Mouse (Mus musculus) heart, embryonic 10.5 days (tissue): ENCODE data around the gene Gm4779. TPM values are rescaled to one million over a fixed set of nuclear protein-coding genes. Genes with fewer than 3 reads are reported as not detected.
"Not testable (repeated sequence)": the region's sequence is repeated elsewhere in the genome, so short reads cannot be mapped to it uniquely, and the experiment has no call there.

Experiments
- DNase-seq: peaks from one replicate; pipeline ENCODE4 v3.0.0-alpha.2; 2017; ENCODE audit warnings: low spot score
- H3K27ac ChIP-seq: fragments of 300-500 bp; sonication (generic); 2 replicates; pipeline ENCODE4 v1.5.1; 2016; ENCODE audit warnings: mild to moderate bottlenecking
- H3K27me3 ChIP-seq: fragments of 300-500 bp; sonication (generic); 2 replicates; pipeline ENCODE4 v1.6.1; 2016; ENCODE audit warnings: mild to moderate bottlenecking; ENCODE audit not compliant: poor library complexity, insufficient read depth, severe bottlenecking
- H3K36me3 ChIP-seq: fragments of 300-500 bp; sonication (generic); 2 replicates; pipeline ENCODE4 v1.6.1; 2016; ENCODE audit warnings: mild to moderate bottlenecking, moderate library complexity
- H3K4me1 ChIP-seq: fragments of 300-500 bp; sonication (generic); 2 replicates; pipeline ENCODE4 v1.6.1; 2016; ENCODE audit warnings: mild to moderate bottlenecking
- H3K4me3 ChIP-seq: fragments of 300-500 bp; sonication (generic); 2 replicates; pipeline ENCODE4 v1.5.1; 2016; ENCODE audit warnings: mild to moderate bottlenecking, moderate library complexity
- H3K9me3 ChIP-seq: fragments of 300-500 bp; sonication (generic); 2 replicates; pipeline ENCODE4 v1.6.1; 2016; ENCODE audit warnings: mild to moderate bottlenecking, moderate library complexity
- WGBS: fragments of 180-500 bp; shearing (Covaris S2); methylation state at CpG from one replicate; pipeline ENCODE4 v1.1.7; 2016; 5-methylcytosine and 5-hydroxymethylcytosine counted together
- polyA plus RNA-seq: library from polyadenylated mRNA; unstranded; fragments of >200 nt; fragmentation: Nextera tagmentation; extraction: Ambion mirVana; gene quantifications from 2 replicates; pipeline ENCODE4 v1.2.1, GENCODE M21; 2016

Gm4779 gene
- polyA plus RNA-seq = 0.19 and 0.33 TPM in 2 replicates

DNA sequence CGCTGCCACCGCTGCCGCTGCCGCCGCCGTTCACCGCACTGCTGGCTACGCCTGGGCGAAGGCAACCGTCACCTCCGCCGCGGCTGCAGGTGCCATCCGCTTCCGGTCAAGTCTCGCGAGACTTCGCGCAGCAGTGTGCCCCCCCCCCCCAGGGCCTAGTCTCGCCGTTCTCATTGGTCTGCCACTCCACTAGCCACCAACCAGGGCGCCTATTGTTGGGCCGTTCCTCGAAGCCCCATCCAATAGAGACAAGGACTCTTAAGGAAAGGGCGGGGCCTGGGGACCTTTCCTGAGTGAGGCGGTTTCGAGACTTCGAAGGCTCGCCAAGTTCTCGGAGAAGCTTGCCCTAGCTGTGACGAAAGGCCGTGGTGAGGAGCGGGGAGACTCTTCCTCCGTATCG is at the start of gene Gm4779, which contains the start of gene 8030474K03Rik:
TSS of gene Gm4779 (minus strand) at position 82 of the 400 bp plus-strand sequence.
TSS of gene 8030474K03Rik (plus strand) at position 315 of the 400 bp plus-strand sequence.
- Histone ChIP-seq H3K9me3 (no peaks in the 10 kb centered on the region; the same call in 1 of the 2 replicates), H3K4me1 (no peaks in the 10 kb centered on the region), H3K27ac (no peak within 1 kb of the TSS), H3K27me3 (peaks cover 33% of the 10 kb centered on the region), H3K4me3 (no peak within 1 kb of the TSS), H3K36me3 (no peaks in the 10 kb centered on the region)
- no peak for DNase-seq
- 85% methylated on average over 35 of the region's 35 CpGs for WGBS

DNA sequence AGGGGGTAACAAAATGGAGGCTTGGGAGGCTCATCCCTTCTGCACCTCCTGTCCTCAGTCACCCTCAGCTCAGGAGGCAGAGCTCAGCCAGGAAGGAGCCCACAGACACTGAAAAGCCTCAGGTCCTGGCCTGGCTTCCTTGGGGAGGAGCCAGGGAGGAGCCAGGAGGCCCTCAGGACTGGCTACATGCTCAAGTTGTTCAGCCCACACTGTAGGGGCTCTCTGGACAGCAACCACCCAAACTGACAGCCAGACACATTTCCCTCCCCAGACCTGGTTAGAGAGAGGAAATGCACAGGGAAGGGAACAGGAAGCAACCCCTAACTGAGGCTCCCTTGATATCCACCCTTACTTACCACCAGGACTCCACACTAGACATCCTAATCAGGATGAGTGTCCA is 25.8 kb upstream of the Gm4779 start:
- peaks cover 28% of the 10 kb centered on the region; the same call in 1 of the 2 replicates for H3K27me3 ChIP-seq
- H3K4me3 ChIP-seq, H3K27ac ChIP-seq, H3K36me3 ChIP-seq, H3K9me3 ChIP-seq, H3K4me1 ChIP-seq, DNase-seq: not testable (repeated sequence)

DNA sequence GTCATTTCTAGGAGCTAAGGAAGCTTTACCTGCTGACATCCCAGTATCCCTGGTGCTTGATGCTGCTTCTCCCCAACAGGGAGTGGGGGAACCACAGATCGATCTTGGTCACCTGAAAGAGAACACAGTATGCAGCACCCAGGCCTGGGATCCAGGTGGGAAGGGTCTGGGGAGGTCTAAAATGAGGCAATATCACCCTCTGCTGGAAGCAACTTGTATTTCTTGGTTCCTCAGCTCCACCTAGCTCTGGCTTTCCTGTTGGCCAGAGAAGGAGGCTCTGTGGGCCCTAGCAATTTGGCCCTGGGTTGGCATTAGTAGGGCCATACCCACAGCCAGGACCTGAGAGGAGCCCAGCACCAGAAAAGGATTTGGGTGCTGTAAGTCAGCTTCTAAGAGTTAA is 24.9 kb upstream of the Gm4779 start:
- no peaks in the 10 kb centered on the region for H3K4me1 ChIP-seq
- DNase-seq = no peak
- WGBS = 44% methylated on average over 1 of the region's 1 CpGs
- H3K27me3 ChIP-seq = peaks cover 28% of the 10 kb centered on the region; the same call in 1 of the 2 replicates
- no peak overlapping the region for H3K4me3 ChIP-seq
- H3K9me3 ChIP-seq = no peaks in the 10 kb centered on the region
- no peaks in the 10 kb centered on the region for H3K36me3 ChIP-seq
- no peak overlapping the region for H3K27ac ChIP-seq

DNA sequence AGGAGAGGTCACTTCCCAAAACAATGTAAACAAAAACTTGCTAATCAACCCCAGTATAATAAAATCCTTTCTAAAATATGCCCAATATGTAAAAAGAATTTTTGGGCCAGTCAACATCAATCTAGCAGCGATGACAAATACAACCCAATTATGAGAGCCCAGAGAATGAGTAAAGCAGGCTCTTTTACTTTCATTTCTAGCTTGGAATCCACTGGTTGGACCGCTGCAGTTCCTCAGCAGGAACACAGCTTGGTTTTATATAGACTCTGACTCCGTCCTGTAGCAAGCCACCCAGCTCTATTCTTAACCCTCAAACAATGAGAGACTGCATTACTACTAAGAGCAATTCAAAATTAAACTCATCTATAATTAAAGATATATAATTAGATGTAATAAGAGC is 17.5 kb upstream of the Gm4779 start:
- no peaks in the 10 kb centered on the region for H3K9me3 ChIP-seq
- H3K27ac ChIP-seq = no peak overlapping the region
- 50% methylated on average over 3 of the region's 3 CpGs for WGBS
- no peak for DNase-seq
- H3K4me3 ChIP-seq = no peak overlapping the region
- peaks cover 7% of the 10 kb centered on the region; the same call in 1 of the 2 replicates for H3K27me3 ChIP-seq
- no peaks in the 10 kb centered on the region for H3K4me1 ChIP-seq
- no peaks in the 10 kb centered on the region for H3K36me3 ChIP-seq

DNA sequence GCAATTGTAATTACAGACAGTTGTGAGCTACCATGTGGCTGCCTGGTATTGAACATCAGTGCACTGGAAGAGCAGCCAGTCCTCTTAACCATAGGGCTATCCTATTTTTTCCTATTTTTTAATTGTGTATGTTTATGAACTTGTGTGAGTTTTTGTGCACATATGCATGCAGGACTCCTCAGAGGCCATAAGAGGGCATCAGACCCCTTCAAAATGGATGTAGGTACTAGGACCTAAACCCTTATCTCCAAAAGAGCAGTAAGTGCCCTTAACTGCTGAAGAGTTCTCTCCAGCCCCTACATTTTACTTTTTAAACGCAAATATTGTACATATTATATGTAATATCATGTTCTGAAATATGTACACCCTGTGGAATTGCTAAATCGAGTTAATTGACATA is 11.3 kb upstream of the Gm4779 start:
- Histone ChIP-seq H3K4me3 (no peak overlapping the region), H3K36me3 (no peaks in the 10 kb centered on the region), H3K9me3 (no peaks in the 10 kb centered on the region), H3K4me1 (no peaks in the 10 kb centered on the region), H3K27me3 (peaks cover 10% of the 10 kb centered on the region; the same call in 1 of the 2 replicates), H3K27ac (no peak overlapping the region)
- 34% methylated on average over 2 of the region's 2 CpGs for WGBS
- DNase-seq = no peak

DNA sequence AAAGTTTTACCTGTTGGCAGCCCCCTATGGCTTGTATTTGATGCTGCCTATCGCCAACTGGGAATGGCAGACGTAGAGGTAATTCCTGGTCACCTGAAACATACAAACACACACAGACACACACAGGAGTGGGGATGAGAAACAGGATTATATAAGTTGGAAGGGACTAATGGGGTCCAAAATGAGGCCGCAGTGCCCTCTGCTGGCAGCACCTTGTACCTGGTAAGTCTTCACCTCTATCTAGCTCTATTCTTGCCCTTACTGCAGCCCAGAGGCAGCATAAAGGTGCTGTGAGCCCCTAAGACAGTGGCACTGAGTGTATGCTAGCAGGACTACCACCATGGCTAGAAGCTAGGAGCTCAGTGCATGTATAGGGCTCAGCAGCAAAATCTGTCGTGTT is 2.7 kb downstream of the Gm4779 start:
- no peak for DNase-seq
- no peaks in the 10 kb centered on the region; the same call in 1 of the 2 replicates for H3K9me3 ChIP-seq
- no peaks in the 10 kb centered on the region for H3K4me1 ChIP-seq
- no peaks in the 10 kb centered on the region for H3K36me3 ChIP-seq
- H3K4me3 ChIP-seq = no peak overlapping the region
- WGBS = 40% methylated on average over 4 of the region's 4 CpGs
- H3K27me3 ChIP-seq = peaks cover 38% of the 10 kb centered on the region
- H3K27ac ChIP-seq = no peak overlapping the region

DNA sequence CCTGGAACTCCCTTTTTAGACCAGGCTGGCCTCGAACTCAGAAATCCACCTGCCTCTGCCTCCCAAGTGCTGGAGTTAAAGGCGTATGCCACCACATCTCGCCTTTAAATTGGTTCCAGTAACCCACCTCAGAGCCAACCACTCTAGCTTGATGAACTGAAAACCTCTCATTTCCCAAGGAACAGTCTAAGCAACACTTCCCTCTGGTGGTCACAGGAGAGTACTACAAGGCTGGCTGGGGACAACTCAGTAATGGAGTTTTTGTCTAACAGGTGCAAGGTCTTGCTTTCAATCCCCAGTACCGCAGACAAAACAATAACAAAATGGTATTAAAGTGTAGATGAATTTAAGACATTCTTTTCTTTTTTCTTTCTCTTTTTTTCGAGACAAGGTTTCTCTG is 22.2 kb downstream of the Gm4779 start:
- H3K36me3 ChIP-seq = no peaks in the 10 kb centered on the region
- no peak for DNase-seq
- no peaks in the 10 kb centered on the region for H3K9me3 ChIP-seq
- 45% methylated on average over 5 of the region's 5 CpGs for WGBS
- no peak overlapping the region for H3K27ac ChIP-seq
- H3K4me3 ChIP-seq = no peak overlapping the region
- H3K27me3 ChIP-seq = peaks cover 35% of the 10 kb centered on the region
- H3K4me1 ChIP-seq = no peaks in the 10 kb centered on the region

DNA sequence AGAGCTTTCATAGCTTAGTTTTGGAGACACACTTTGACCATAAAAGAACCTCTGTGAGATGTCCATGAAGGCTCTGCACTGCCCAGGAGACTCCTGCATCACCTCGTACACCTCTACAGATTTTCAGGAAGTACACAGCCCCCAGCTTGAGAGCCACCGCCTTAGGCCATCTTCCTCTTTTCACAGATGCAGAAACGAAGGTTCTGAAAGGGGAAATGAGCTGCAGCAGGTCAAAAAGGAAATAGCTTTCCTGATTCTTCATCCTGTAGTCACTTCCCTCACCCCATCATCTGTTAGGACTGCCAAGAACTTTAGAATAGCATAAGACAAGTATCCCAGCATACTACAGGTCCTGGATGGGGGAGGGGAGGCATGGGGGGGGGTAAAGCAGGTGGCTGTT is 23.9 kb downstream of the Gm4779 start:
- 46% methylated on average over 3 of the region's 3 CpGs for WGBS
- DNase-seq = no peak
- Histone ChIP-seq H3K27ac (no peak overlapping the region), H3K27me3 (peaks cover 40% of the 10 kb centered on the region), H3K9me3 (no peaks in the 10 kb centered on the region), H3K36me3 (no peaks in the 10 kb centered on the region), H3K4me3 (no peak overlapping the region), H3K4me1 (no peaks in the 10 kb centered on the region)

DNA sequence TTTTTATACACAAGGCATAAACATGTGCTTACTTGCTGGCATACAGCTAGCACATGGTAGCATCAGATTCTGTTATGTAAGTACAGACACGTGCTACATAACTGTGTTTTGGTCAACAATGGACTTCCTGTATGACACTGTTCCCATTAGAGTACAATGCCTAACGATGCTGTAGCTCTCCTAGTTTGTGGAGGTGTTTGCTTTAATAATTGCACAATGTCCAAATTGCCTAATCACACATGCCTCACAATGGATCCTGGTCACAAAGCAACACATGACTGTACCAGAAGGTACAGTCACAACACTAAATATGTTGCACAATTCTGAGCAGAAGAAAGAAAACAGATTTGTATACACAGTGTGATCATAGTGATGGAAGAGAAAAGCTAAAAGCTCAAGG is 24.7 kb downstream of the Gm4779 start:
- H3K36me3 ChIP-seq = no peaks in the 10 kb centered on the region
- DNase-seq = no peak
- H3K4me3 ChIP-seq = no peak overlapping the region
- WGBS = 61% methylated on average over 2 of the region's 2 CpGs
- H3K27me3 ChIP-seq = peaks cover 36% of the 10 kb centered on the region
- H3K27ac ChIP-seq = no peak overlapping the region
- no peaks in the 10 kb centered on the region for H3K4me1 ChIP-seq
- H3K9me3 ChIP-seq = no peaks in the 10 kb centered on the region

DNA sequence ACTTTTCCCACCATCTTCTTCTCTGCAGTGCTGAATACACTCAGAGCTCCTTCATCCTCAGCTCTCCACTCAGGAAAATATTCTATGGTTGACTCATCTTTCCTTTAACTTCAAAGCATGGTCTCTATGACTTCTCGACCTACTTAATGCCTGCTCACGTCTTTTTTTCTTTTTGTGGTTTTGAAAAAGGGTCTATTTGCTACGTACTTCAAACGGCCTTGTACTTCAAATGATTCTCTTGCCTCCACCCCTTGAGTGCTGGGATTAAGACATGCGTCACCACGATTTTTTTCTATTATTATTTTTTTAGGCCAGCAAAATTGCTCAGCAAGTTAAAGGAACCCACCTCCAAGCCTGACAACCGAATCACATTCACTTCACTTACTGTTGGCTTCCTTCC is 26.9 kb downstream of the Gm4779 start:
- Histone ChIP-seq H3K4me3 (no peak overlapping the region), H3K9me3 (no peaks in the 10 kb centered on the region), H3K36me3 (no peaks in the 10 kb centered on the region), H3K27me3 (peaks cover 31% of the 10 kb centered on the region), H3K4me1 (no peaks in the 10 kb centered on the region), H3K27ac (no peak overlapping the region)
- 65% methylated on average over 7 of the region's 7 CpGs for WGBS
- no peak for DNase-seq

DNA sequence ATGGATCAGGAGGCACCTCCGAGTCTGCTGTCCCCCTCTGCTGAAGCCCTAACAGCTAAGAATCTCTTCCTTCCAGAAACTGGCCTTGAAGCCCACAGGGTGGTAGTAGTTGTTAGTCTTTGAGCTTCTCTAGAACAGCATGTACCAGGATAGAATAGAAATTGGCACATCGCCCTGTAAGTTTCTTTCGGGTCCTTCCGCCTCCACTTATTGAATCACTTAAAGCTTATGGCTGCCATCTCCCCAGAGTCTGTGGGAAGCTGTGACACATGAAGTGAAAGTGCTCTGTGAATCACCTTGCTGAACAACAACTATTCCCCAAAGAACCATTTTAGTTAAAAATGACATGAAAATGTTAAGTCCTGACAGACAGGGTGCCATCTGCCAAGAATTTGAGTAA is 29.1 kb downstream of the Gm4779 start:
- H3K27me3 ChIP-seq = peaks cover 28% of the 10 kb centered on the region
- no peaks in the 10 kb centered on the region for H3K4me1 ChIP-seq
- 80% methylated on average over 4 of the region's 4 CpGs for WGBS
- H3K36me3 ChIP-seq = no peaks in the 10 kb centered on the region
- no peaks in the 10 kb centered on the region for H3K9me3 ChIP-seq
- no peak for DNase-seq
- no peak overlapping the region for H3K4me3 ChIP-seq
- H3K27ac ChIP-seq = no peak overlapping the region

DNA sequence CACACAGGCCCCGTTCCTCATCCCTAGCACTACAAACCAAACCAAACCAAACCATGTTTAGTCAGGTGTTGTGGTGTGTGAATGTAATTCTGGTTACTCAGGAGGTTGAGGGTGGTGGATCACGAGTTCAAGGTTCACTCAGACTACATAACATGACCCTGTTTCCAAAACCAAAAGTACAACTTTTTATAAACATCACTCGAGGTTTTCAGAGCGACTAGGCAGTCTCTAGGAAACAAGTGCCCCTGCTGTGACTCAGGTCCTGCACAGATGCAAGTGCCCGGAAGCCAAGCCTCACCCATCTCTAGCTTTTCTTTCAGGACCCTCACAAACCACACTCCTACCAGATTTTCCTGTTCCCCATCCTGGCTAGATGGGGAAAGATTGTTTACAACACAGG is 29.6 kb downstream of the Gm4779 start:
- no peaks in the 10 kb centered on the region for H3K9me3 ChIP-seq
- no peak overlapping the region for H3K27ac ChIP-seq
- peaks cover 33% of the 10 kb centered on the region for H3K27me3 ChIP-seq
- DNase-seq = no peak
- 78% methylated on average over 5 of the region's 5 CpGs for WGBS
- H3K4me3 ChIP-seq = no peak overlapping the region
- no peaks in the 10 kb centered on the region for H3K4me1 ChIP-seq
- H3K36me3 ChIP-seq = no peaks in the 10 kb centered on the region

DNA sequence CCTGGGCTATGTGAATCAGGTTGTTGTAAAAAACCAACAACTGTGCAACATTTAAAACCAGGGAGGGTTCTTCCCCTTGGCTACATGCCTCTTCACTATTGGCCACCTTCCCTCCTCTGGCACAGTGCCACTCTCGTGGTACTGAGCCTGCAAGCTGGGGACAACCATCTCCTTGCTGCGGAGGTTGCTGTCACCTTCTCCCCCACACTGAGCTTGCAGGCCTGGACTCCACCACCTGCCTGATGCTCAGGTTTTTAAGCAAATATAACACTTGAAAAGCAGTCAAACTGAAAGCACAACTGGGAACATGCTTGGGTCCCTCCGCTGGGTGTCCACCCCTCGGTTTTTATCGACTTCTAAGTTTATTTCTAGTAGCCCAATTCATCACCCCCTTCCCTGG is 39.7 kb downstream of the Gm4779 start:
- Histone ChIP-seq H3K27me3 (peaks cover 40% of the 10 kb centered on the region; the same call in 1 of the 2 replicates), H3K4me1 (no peaks in the 10 kb centered on the region), H3K27ac (no peak overlapping the region), H3K4me3 (no peak overlapping the region), H3K36me3 (no peaks in the 10 kb centered on the region), H3K9me3 (no peaks in the 10 kb centered on the region)
- no peak for DNase-seq
- 76% methylated on average over 5 of the region's 5 CpGs for WGBS

DNA sequence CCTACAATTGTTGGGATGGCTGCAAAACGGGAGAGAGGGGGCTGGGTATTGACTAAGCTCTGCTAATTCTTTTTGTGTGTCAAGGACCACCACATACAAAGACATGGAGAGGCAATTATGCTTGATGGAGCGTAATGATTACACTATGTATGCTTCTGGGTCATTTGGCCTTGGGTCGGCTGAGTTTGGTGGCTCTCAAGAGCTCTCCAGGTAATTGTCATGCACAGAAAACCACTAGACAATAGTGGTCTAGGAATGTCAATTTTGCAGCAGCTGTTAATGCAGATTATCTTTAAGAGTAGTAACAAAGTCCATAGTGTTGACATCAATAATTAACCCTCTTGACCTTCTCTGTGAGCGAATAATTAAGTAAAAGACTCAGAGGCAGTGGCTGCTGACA is 44.1 kb downstream of the Gm4779 start:
- Histone ChIP-seq H3K4me1 (no peaks in the 10 kb centered on the region), H3K27me3 (peaks cover 37% of the 10 kb centered on the region; the same call in 1 of the 2 replicates), H3K9me3 (no peaks in the 10 kb centered on the region), H3K27ac (no peak overlapping the region), H3K36me3 (no peaks in the 10 kb centered on the region), H3K4me3 (no peak overlapping the region)
- no peak for DNase-seq
- WGBS = 70% methylated on average over 4 of the region's 4 CpGs
